Mouse (Mus musculus): ENCODE data around the gene Lamb3.

Gene Lamb3

GRCm38 (mm10) chr1:193207503-193207902 lies at the start of gene Lamb3:
Lamb3 (plus strand) TSS chr1:193207699.
- DNase-seq: no peak

DNA sequence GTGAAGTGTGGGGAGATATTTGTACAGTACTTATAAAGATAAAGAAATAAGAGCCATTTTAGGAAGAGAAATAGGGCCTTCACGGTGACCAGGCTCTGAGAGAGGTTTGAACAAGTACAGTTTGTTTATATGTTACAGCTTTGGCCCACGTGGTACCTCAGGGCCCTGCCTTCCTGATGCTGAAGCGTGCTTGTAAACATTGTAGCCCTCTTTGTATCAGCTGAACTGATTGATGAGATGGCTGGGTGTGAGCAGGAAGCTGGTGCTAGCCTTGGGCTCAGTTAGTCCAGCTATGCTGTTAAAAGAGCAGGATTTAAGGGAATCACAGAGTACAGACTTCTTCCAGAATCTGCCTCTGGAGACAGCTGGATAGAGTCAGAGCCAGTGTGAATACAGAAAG lies 48.3 kb upstream of the Lamb3 start:
- DNase-seq: no peak

DNA sequence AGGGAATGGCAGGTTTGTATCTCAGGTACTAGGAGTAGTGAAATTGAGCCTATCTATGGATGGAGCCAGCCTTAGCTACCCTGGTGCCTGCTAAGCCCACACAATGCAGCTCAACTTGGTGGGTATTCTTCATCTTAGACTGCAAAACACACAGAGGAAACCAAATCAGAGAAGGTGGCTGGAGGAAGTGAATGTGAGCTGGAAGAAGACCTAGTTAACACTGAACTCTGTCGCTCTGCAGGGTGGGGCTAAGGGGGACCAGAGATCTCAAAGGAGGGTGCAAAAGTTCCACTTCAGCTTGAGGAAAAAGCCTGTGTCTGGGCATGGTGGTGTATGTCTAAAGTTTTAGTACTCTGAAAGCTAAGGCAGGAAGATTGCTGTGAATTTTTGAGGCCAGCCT lies 47.9 kb upstream of the Lamb3 start:
- no peak for DNase-seq

DNA sequence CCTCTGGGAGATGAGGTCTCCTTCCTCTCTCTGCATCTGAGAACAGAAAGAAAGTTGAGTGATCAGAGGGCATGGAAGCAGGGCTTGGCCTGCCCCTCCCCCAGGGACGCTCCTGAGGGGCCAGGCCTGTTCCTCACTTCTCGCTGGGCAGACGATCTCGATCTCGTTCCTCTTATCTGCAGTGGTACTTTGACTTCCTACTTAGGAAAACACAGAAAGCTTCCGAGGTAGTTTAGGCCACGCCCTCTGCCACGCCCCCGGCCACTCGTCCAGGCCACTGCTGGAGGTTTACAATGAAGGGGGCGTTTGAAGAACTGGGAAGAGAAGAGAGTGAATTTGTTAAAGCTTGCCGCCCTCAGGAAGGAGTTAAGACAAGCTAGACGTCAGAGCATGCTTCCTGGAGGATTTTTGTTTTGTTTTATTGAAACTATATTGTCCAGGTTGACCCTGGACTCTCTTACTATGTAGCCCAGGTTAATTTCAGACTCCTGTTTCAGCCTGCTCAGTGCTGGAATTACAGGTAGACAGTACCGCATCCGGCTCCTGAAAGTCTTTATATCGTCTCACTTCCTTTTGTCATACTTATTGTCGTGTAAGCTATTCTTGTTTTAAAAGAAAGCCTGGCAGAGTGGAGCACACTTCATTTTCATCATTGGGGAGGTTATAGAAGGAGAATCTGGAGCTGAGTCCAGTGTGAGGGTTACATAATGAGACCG lies 47.0 kb upstream of the Lamb3 start:
- no peak for DNase-seq

- DNase-seq: no peak
Observed at GRCm38 (mm10) chr1:193167746-193168145, 39.8 kb upstream of the Lamb3 start, which contains the start of gene A130010J15Rik. A130010J15Rik (plus strand) TSS chr1:193168046.

- no peak for DNase-seq
Observed at GRCm38 (mm10) chr1:193169228-193169627, 38.3 kb upstream of the Lamb3 start.

DNA sequence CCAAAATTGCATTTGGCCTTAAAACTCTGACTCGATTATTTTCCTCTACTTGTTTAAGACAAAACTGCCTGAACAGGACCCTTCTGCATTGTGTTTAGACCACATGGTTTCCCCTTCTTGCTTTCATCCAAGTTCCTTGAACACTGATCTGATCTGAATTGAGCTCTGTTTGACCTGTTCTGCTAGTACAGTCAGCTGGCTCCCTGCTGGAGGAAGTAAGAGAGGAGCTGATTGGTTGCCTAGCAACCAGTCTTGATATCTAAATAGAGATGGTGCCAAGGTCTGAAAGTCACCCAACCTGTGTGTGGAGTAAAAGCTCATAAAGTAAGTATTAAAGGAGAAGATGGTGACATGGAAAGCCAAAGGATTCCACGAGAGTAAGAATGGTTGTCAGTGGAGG lies 37.6 kb upstream of the Lamb3 start:
- no peak for DNase-seq

- DNase-seq: peak; percentile 94
Observed at GRCm38 (mm10) chr1:193172991-193173809, 34.3 kb upstream of the Lamb3 start.

- no peak for DNase-seq
Observed at GRCm38 (mm10) chr1:193173810-193174129, 33.7 kb upstream of the Lamb3 start.

- DNase-seq: no peak
Observed at GRCm38 (mm10) chr1:193174143-193174733, 33.3 kb upstream of the Lamb3 start.

GRCm38 (mm10) chr1:193181104-193181503 lies 26.4 kb upstream of the Lamb3 start:
- no peak for DNase-seq

DNA sequence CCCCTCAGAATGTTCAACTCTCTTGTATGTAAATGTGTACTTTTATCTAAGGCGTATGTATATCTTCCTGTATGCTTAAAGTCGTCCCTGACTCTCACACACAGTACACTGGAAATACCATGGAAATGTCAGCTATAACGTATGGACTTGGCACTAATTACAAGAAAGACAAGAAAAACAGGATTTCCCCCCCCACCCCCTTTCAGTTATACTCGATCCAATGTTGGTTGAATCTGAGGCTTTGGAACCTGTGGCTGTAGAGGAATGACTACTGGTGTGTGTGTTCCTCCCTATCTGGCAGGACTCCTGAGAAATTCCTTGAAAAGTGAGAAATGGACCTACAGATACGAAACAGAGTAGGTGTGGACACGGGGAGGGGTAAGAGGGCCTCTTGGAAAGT lies 19.2 kb upstream of the Lamb3 start:
- DNase-seq: no peak

DNA sequence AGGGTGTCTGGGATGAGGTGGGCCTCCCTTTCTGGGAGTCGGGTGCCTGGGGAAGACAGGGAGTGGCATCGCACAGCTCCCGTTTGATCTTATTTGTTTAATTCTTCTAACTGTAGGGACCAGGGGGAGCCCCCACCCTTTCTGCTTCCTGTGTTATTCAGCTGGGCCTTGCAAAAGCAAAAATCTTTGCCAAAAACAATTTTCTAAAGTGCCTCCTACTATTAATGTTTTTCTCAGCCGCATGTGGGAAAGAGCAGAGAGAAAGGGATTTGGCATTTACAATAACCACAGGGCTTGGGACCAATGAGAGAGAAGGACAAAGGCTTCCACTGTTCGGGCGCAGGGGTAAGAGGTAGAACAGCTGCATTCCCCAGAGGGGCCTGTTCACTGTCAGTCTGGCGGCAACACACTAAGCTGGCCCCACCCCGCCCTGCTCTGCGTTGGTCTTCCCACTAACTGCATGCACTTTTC lies 18.3 kb upstream of the Lamb3 start:
- no peak for DNase-seq

GRCm38 (mm10) chr1:193189771-193190170 lies 17.7 kb upstream of the Lamb3 start:
- no peak for DNase-seq

DNA sequence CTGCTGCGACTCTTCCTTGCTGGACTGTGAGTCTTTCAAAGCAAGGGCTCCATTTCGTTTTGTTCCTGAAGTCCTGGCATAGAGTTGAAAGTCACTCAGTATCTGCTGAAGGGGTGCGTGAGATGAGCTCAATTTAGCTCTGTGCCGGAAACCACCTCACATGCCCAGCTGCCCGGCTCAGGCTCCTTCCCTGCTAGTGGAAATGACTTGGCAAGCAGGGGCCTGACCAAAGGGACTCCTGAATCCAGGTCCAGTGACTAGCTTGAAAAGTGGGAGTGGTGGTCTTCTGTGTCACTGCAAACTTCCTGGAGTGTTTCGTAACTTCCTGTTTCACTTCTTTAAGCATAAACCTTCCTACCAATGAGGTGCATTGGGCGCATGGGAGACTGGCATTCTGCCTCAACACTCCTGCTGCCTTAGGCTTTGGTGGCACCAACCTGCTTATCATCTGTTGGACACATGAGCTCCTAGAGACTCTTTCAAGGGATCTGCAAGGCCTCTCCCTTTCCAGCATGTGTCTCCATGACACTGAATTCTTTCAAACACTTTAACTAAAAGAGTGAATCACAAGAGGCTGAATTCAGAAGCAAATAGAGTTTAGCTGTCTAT lies 15.7 kb upstream of the Lamb3 start:
- DNase-seq: no peak

GRCm38 (mm10) chr1:193194416-193195140 lies 12.9 kb upstream of the Lamb3 start:
- peak; percentile 52 for DNase-seq

- no peak for DNase-seq
Observed at GRCm38 (mm10) chr1:193195169-193195810, 12.2 kb upstream of the Lamb3 start.

DNA sequence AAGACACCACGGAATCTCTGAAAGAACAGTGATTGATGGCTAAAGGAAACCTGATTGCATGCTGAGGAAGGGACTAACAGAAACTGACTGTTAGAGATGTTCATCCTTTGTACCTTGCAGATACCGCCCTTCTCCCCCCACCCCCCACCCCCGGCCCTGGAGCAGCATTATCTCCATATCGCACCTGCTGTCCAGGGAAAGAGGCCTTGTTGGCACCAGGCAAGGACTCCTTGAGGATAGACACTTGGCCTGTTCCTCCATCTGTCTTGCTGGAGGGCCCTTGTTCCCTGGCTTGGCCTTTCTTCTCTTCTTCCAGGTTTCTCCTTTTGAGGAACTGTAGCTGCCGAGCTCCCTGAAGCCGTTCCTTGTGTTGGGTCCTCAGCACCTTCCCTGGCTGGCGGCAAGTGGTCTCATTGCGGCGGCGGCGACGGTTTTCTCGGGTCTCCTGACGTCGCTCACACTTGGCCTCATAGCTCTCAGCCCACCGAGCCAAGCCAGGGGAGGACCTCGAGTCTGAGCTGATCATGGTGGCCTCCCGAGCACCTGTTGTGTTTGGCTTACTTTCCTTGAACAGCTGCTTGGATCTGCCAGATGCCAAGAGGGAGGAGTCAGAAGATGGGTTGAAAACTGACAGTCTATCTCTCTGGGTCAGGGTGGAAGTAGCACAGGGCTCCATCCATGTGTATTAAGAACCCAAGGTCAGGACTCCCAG lies 9.8 kb upstream of the Lamb3 start:
- DNase-seq: no peak

DNA sequence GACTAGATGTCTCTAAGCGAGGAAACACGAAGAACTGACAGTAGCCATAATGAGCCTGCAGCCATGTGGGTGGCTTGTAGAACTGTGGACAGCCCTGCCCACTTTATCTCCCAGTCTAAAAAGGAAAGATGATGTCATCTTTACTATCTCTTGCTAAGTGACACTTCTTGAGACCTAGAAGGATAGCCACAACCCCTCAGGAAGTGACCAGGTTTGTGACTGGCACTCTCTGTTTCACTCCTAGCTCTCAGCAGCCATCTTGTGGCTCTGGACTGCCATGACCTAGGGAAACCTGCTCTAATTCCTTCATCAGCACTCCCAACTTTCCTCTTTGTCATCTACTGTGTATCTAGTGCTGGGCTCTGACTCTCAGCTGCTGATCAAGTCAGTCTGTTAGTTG lies 9.2 kb upstream of the Lamb3 start:
- DNase-seq: no peak

DNA sequence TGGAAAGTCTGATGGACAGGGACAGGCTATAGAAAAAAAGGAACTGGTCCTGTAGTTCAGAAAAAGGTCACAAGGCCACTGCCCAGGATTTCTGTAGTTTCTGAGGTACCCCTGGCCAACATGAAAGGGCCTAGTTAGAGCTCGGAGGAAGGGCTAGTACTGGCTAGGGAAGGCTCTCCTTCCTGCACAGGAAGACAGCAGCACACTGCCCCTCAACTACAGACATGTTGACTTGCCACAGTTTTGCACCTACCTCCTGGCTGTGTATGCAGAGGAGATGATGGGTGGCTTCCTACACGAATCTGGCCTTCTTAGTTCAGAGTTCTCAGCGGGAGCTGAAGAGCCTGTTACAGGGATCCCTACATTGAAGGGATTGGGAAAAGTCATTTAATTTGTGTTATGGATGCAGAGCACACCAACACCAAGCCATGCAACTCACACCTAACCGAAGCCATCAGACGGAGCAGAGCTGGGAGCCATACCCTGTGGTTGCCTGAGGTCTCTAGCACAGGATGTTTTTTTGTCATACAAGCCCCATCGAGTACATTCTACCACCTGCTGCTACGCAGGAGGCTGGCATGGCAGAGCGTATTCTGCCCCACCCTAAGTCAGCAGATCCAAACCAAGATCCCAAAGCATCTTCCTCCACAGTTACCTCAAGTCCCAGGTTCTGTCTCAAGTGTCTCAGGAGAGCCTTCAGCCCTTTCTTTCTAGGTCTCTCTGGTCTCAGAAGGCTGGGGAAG lies 6.7 kb upstream of the Lamb3 start:
- DNase-seq: no peak

DNA sequence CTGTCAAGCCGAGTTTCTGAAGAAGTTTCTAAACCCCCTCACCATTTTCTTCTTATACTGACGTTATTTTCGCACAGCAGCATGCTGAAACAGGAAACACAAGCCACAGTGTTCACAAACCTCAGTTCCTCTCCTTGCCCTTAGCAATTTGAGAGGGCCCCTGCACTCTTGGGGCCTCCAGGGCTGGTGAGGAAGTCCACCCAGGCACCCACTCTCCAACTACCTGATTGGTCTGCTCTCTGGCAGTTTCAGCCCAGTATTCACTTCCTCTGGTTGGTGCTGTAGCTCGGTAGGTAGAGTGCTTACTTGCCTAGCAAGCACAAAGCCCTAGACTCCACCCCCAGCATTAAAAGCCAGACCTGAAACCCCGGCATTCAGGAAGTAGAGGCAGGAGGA lies 6.1 kb upstream of the Lamb3 start, which contains the start of gene Traf3ip3:
Traf3ip3 (minus strand) TSS at position 321 of the 396 bp plus-strand sequence.
- DNase-seq: no peak

Data from cerebellum, adult 11 months (tissue).